Mouse (Mus musculus): ENCODE results near the gene Egr2. TPM values are rescaled to one million over a fixed set of nuclear protein-coding genes. Genes with fewer than 3 reads are reported as not detected.

The Egr2 gene
- total RNA-seq, 2 experiments from 2014 or later, result 0.39 to 0.61 TPM

GRCm38 (mm10) chr10:67537151-67537994, 2.1 kb downstream of the Egr2 start:
- DNase-seq (ENCODE audit: low spot score), result peak; percentile 88
- intact Hi-C loops (cut with DNase I), result loop anchor here (2.0 to 10.0 kb wide), 4 partner anchors 110 to 447 kb away; no protein-coding TSS in a partner anchor

- no peak for DNase-seq (ENCODE audit: low spot score)
- intact Hi-C loops (cut with DNase I), result loop anchor here (1.0 to 10.0 kb wide), 4 partner anchors 9 to 447 kb away; no protein-coding TSS in a partner anchor
These were observed 2.8 kb downstream of the Egr2 start for GRCm38 (mm10) chr10:67538106-67538505.

- DNase-seq (ENCODE audit: low spot score), result no peak
- intact Hi-C loops (cut with DNase I), result loop anchor here (1.0 to 10.0 kb wide), 4 partner anchors 9 to 446 kb away; no protein-coding TSS in a partner anchor
These were observed 3.5 kb downstream of the Egr2 start for GRCm38 (mm10) chr10:67538585-67539400.

GRCm38 (mm10) chr10:67539401-67539730, 4.1 kb downstream of the Egr2 start:
- intact Hi-C loops (cut with DNase I), result loop anchor here (5.0 to 10.0 kb wide), 3 partner anchors 108 to 445 kb away; no protein-coding TSS in a partner anchor
- DNase-seq (ENCODE audit: low spot score), result no peak

GRCm38 (mm10) chr10:67540591-67540990, 5.3 kb downstream of the Egr2 start:
- no peak for DNase-seq (ENCODE audit: low spot score)
- intact Hi-C loops (cut with DNase I), result no loop called here

GRCm38 (mm10) chr10:67547850-67548260, 12.6 kb downstream of the Egr2 start:
- DNase-seq (ENCODE audit: low spot score), result no peak
- intact Hi-C loops (cut with DNase I), result loop anchor here (1.0 kb wide), 1 partner anchor 10 kb away; no protein-coding TSS in a partner anchor

- intact Hi-C loops (cut with DNase I), result no loop called here
- DNase-seq (ENCODE audit: low spot score), result peak; percentile 29
These were observed 13.1 kb downstream of the Egr2 start for GRCm38 (mm10) chr10:67548261-67548854.

GRCm38 (mm10) chr10:67548877-67549731, 13.8 kb downstream of the Egr2 start, which contains the start of gene Ado:
Ado (minus strand) TSS chr10:67548955.
- intact Hi-C loops (cut with DNase I), result no loop called here
- DNase-seq (ENCODE audit: low spot score), result peak; percentile 81

GRCm38 (mm10) chr10:67558053-67558452, 22.8 kb downstream of the Egr2 start:
- DNase-seq (ENCODE audit: low spot score), result no peak

GRCm38 (mm10) chr10:67559765-67560394, 24.6 kb downstream of the Egr2 start:
- no peak for DNase-seq (ENCODE audit: low spot score)
- intact Hi-C loops (cut with DNase I), result no loop called here

More at GRCm38 (mm10) chr10:67558053-67558452, 22.8 kb downstream of the Egr2 start:
- intact Hi-C loops (cut with DNase I), result no loop called here

GRCm38 (mm10) chr10:67561185-67561584, 25.9 kb downstream of the Egr2 start:
- intact Hi-C loops (cut with DNase I), result no loop called here
- DNase-seq (ENCODE audit: low spot score), result no peak

- no peak for DNase-seq (ENCODE audit: low spot score)
- intact Hi-C loops (cut with DNase I), result no loop called here
These were observed 29.2 kb downstream of the Egr2 start for GRCm38 (mm10) chr10:67564509-67564908.

GRCm38 (mm10) chr10:67566104-67566503, 30.8 kb downstream of the Egr2 start:
- intact Hi-C loops (cut with DNase I), result no loop called here
- DNase-seq (ENCODE audit: low spot score), result no peak

- no peak for DNase-seq (ENCODE audit: low spot score)
- intact Hi-C loops (cut with DNase I), result no loop called here
These were observed 34.3 kb downstream of the Egr2 start for GRCm38 (mm10) chr10:67569539-67569938.

GRCm38 (mm10) chr10:67571443-67571842, 36.2 kb downstream of the Egr2 start:
- intact Hi-C loops (cut with DNase I), result no loop called here
- DNase-seq (ENCODE audit: low spot score), result no peak

- no peak for DNase-seq (ENCODE audit: low spot score)
- intact Hi-C loops (cut with DNase I), result no loop called here
These were observed 38.0 kb downstream of the Egr2 start for GRCm38 (mm10) chr10:67573310-67573709.

GRCm38 (mm10) chr10:67579830-67580229, 44.6 kb downstream of the Egr2 start:
- DNase-seq (ENCODE audit: low spot score), result no peak
- intact Hi-C loops (cut with DNase I), result no loop called here

- intact Hi-C loops (cut with DNase I), result no loop called here
- no peak for DNase-seq (ENCODE audit: low spot score)
These were observed 46.5 kb downstream of the Egr2 start for GRCm38 (mm10) chr10:67581698-67582285.
